Mouse (Mus musculus): Measurements from ENCODE around the gene Pdia3. TPM values are rescaled to one million over a fixed set of nuclear protein-coding genes. Genes with fewer than 3 reads are reported as not detected.
"Not testable (repeated sequence)": the region's sequence is repeated elsewhere in the genome, so short reads cannot be mapped to it uniquely, and the experiment has no call there.

The Pdia3 gene
- polyA plus RNA-seq (2014; fragmentation: Nextera tagmentation; extraction: Ambion mirVana), result 174 and 205 TPM in 2 replicates

GRCm38 (mm10) chr2:121413387-121414042 is at the start of gene Pdia3, which contains the start of gene Catsper2:
Gene Pdia3, plus strand, starts transcription at chr2:121413775.
Gene Catsper2, minus strand, starts transcription at chr2:121413792.
- DNase-seq (ENCODE audit: low spot score) (peak; percentile 98), ATAC-seq (peak; percentile 99)
- H3K27ac ChIP-seq (ENCODE audit: low read depth, low read length), result peak within 1 kb of the TSS; percentile 97
- no peaks in the 10 kb centered on the region for H3K9me3 ChIP-seq (replicated peaks; ENCODE audit: control insufficient read depth, low read length)
- peak within 1 kb of the TSS; percentile 98 for H3K9ac ChIP-seq (ENCODE audit: low read length)
- H3K4me2 ChIP-seq (ENCODE audit: low read length), result peak within 1 kb of the TSS; percentile 81
- H3K27me3 ChIP-seq (replicated peaks; ENCODE audit: control insufficient read depth, insufficient read depth, low read length), result no peaks in the 10 kb centered on the region
- H3K4me1 ChIP-seq (ENCODE audit: control insufficient read depth, insufficient read depth, low read length), result peaks cover 14% of the 10 kb centered on the region
- peak within 1 kb of the TSS; percentile 97 for H3K4me3 ChIP-seq (ENCODE audit: low read depth, low read length)
- under 1% methylated on average over 55 of the region's 68 CpGs for WGBS
- peaks cover 16% of the 10 kb centered on the region for H3K36me3 ChIP-seq (ENCODE audit: control insufficient read depth, insufficient read depth, low read length)

- Histone ChIP-seq H3K4me3 (ENCODE audit: low read depth, low read length) (no peak overlapping the region), H3K4me2 (ENCODE audit: low read length) (no peak overlapping the region), H3K4me1 (ENCODE audit: control insufficient read depth, insufficient read depth, low read length) (peaks cover 3% of the 10 kb centered on the region; the same call in 1 of the 2 replicates), H3K9me3 (replicated peaks; ENCODE audit: control insufficient read depth, low read length) (no peaks in the 10 kb centered on the region), H3K27ac (ENCODE audit: low read depth, low read length) (no peak overlapping the region), H3K9ac (ENCODE audit: low read length) (no peak overlapping the region), H3K27me3 (replicated peaks; ENCODE audit: control insufficient read depth, insufficient read depth, low read length) (no peaks in the 10 kb centered on the region), H3K36me3 (ENCODE audit: control insufficient read depth, insufficient read depth, low read length) (no peaks in the 10 kb centered on the region)
- WGBS, result 67% methylated on average over 2 of the region's 2 CpGs
- DNase-seq (ENCODE audit: low spot score), result peak; percentile 38
- ATAC-seq, result no peak
These were observed 44.7 kb upstream of the Pdia3 start for GRCm38 (mm10) chr2:121368831-121369230.

- Histone ChIP-seq H3K27ac (ENCODE audit: low read depth, low read length) (no peak overlapping the region), H3K4me2 (ENCODE audit: low read length) (no peak overlapping the region), H3K9me3 (replicated peaks; ENCODE audit: control insufficient read depth, low read length) (no peaks in the 10 kb centered on the region), H3K4me3 (ENCODE audit: low read depth, low read length) (no peak overlapping the region), H3K27me3 (replicated peaks; ENCODE audit: control insufficient read depth, insufficient read depth, low read length) (no peaks in the 10 kb centered on the region), H3K4me1 (ENCODE audit: control insufficient read depth, insufficient read depth, low read length) (peaks cover 3% of the 10 kb centered on the region; the same call in 1 of the 2 replicates), H3K36me3 (ENCODE audit: control insufficient read depth, insufficient read depth, low read length) (no peaks in the 10 kb centered on the region), H3K9ac (ENCODE audit: low read length) (no peak overlapping the region)
- ATAC-seq, result no peak
- 85% methylated on average over 5 of the region's 5 CpGs for WGBS
- no peak for DNase-seq (ENCODE audit: low spot score)
These were observed 42.7 kb upstream of the Pdia3 start for GRCm38 (mm10) chr2:121370921-121371320.

GRCm38 (mm10) chr2:121372266-121372665 is 41.3 kb upstream of the Pdia3 start:
- peaks cover 3% of the 10 kb centered on the region; the same call in 1 of the 2 replicates for H3K4me1 ChIP-seq (ENCODE audit: control insufficient read depth, insufficient read depth, low read length)
- no peak overlapping the region for H3K4me2 ChIP-seq (ENCODE audit: low read length)
- no peak overlapping the region for H3K27ac ChIP-seq (ENCODE audit: low read depth, low read length)
- no peak for DNase-seq (ENCODE audit: low spot score)
- H3K36me3 ChIP-seq (ENCODE audit: control insufficient read depth, insufficient read depth, low read length), result no peaks in the 10 kb centered on the region
- no peak overlapping the region for H3K4me3 ChIP-seq (ENCODE audit: low read depth, low read length)
- H3K9me3 ChIP-seq (replicated peaks; ENCODE audit: control insufficient read depth, low read length), result no peaks in the 10 kb centered on the region
- 63% methylated on average over 3 of the region's 3 CpGs for WGBS
- H3K27me3 ChIP-seq (replicated peaks; ENCODE audit: control insufficient read depth, insufficient read depth, low read length), result no peaks in the 10 kb centered on the region
- H3K9ac ChIP-seq (ENCODE audit: low read length), result no peak overlapping the region
- no peak for ATAC-seq

- H3K9ac ChIP-seq (ENCODE audit: low read length), result no peak overlapping the region
- WGBS, result 66% methylated on average over 2 of the region's 2 CpGs
- no peaks in the 10 kb centered on the region for H3K36me3 ChIP-seq (ENCODE audit: control insufficient read depth, insufficient read depth, low read length)
- ATAC-seq (no peak), DNase-seq (ENCODE audit: low spot score) (no peak)
- no peaks in the 10 kb centered on the region for H3K4me1 ChIP-seq (ENCODE audit: control insufficient read depth, insufficient read depth, low read length)
- no peaks in the 10 kb centered on the region for H3K9me3 ChIP-seq (replicated peaks; ENCODE audit: control insufficient read depth, low read length)
- no peaks in the 10 kb centered on the region for H3K27me3 ChIP-seq (replicated peaks; ENCODE audit: control insufficient read depth, insufficient read depth, low read length)
- no peak overlapping the region for H3K27ac ChIP-seq (ENCODE audit: low read depth, low read length)
- no peak overlapping the region for H3K4me2 ChIP-seq (ENCODE audit: low read length)
- H3K4me3 ChIP-seq (ENCODE audit: low read depth, low read length), result no peak overlapping the region
These were observed 38.8 kb upstream of the Pdia3 start for GRCm38 (mm10) chr2:121374766-121375165.

- H3K27me3 ChIP-seq (replicated peaks; ENCODE audit: control insufficient read depth, insufficient read depth, low read length); ATAC-seq; H3K4me3 ChIP-seq (ENCODE audit: low read depth, low read length): not testable (repeated sequence)
These were observed 26.5 kb upstream of the Pdia3 start, which contains the start of gene Strc for GRCm38 (mm10) chr2:121386961-121387575. Gene Strc, minus strand, starts transcription at chr2:121387168.

GRCm38 (mm10) chr2:121396624-121397023 is 17.0 kb upstream of the Pdia3 start:
- no peak overlapping the region for H3K9ac ChIP-seq (ENCODE audit: low read length)
- H3K27ac ChIP-seq (ENCODE audit: low read depth, low read length), result no peak overlapping the region
- H3K4me3 ChIP-seq (ENCODE audit: low read depth, low read length), result no peak overlapping the region
- H3K27me3 ChIP-seq (replicated peaks; ENCODE audit: control insufficient read depth, insufficient read depth, low read length), result no peaks in the 10 kb centered on the region
- no peaks in the 10 kb centered on the region for H3K36me3 ChIP-seq (ENCODE audit: control insufficient read depth, insufficient read depth, low read length)
- WGBS, result 13% methylated on average over 8 of the region's 8 CpGs
- ATAC-seq (no peak), DNase-seq (ENCODE audit: low spot score) (peak; percentile 95)
- no peaks in the 10 kb centered on the region for H3K4me1 ChIP-seq (ENCODE audit: control insufficient read depth, insufficient read depth, low read length)
- no peaks in the 10 kb centered on the region for H3K9me3 ChIP-seq (replicated peaks; ENCODE audit: control insufficient read depth, low read length)
- no peak overlapping the region for H3K4me2 ChIP-seq (ENCODE audit: low read length)

More at GRCm38 (mm10) chr2:121386961-121387575, 26.5 kb upstream of the Pdia3 start, which contains the start of gene Strc:
- not testable (repeated sequence) for H3K36me3 ChIP-seq (ENCODE audit: control insufficient read depth, insufficient read depth, low read length); H3K4me2 ChIP-seq (ENCODE audit: low read length); H3K9me3 ChIP-seq (replicated peaks; ENCODE audit: control insufficient read depth, low read length); DNase-seq (ENCODE audit: low spot score); H3K4me1 ChIP-seq (ENCODE audit: control insufficient read depth, insufficient read depth, low read length); H3K27ac ChIP-seq (ENCODE audit: low read depth, low read length); H3K9ac ChIP-seq (ENCODE audit: low read length)
- 92% methylated on average over 14 of the region's 17 CpGs for WGBS

- Histone ChIP-seq H3K27me3 (replicated peaks; ENCODE audit: control insufficient read depth, insufficient read depth, low read length) (no peaks in the 10 kb centered on the region), H3K9me3 (replicated peaks; ENCODE audit: control insufficient read depth, low read length) (no peaks in the 10 kb centered on the region), H3K27ac (ENCODE audit: low read depth, low read length) (no peak overlapping the region), H3K36me3 (ENCODE audit: control insufficient read depth, insufficient read depth, low read length) (no peaks in the 10 kb centered on the region), H3K9ac (ENCODE audit: low read length) (no peak overlapping the region), H3K4me1 (ENCODE audit: control insufficient read depth, insufficient read depth, low read length) (no peaks in the 10 kb centered on the region), H3K4me3 (ENCODE audit: low read depth, low read length) (no peak overlapping the region), H3K4me2 (ENCODE audit: low read length) (no peak overlapping the region)
- ATAC-seq (no peak), DNase-seq (ENCODE audit: low spot score) (no peak)
These were observed 10.3 kb upstream of the Pdia3 start for GRCm38 (mm10) chr2:121403296-121403695.

- peaks cover 2% of the 10 kb centered on the region; the same call in 1 of the 2 replicates for H3K4me1 ChIP-seq (ENCODE audit: control insufficient read depth, insufficient read depth, low read length)
- no peak for DNase-seq (ENCODE audit: low spot score)
- no peak for ATAC-seq
- no peak overlapping the region for H3K9ac ChIP-seq (ENCODE audit: low read length)
- H3K9me3 ChIP-seq (replicated peaks; ENCODE audit: control insufficient read depth, low read length), result no peaks in the 10 kb centered on the region
- H3K36me3 ChIP-seq (ENCODE audit: control insufficient read depth, insufficient read depth, low read length), result no peaks in the 10 kb centered on the region
- no peaks in the 10 kb centered on the region for H3K27me3 ChIP-seq (replicated peaks; ENCODE audit: control insufficient read depth, insufficient read depth, low read length)
- H3K4me2 ChIP-seq (ENCODE audit: low read length), result no peak overlapping the region
- H3K27ac ChIP-seq (ENCODE audit: low read depth, low read length), result no peak overlapping the region
- H3K4me3 ChIP-seq (ENCODE audit: low read depth, low read length), result no peak overlapping the region
- WGBS, result 30% methylated on average over 4 of the region's 4 CpGs
These were observed 5.4 kb upstream of the Pdia3 start for GRCm38 (mm10) chr2:121408160-121408559.

Data from forebrain, embryonic 14.5 days (tissue).